Mouse (Mus musculus) layer of hippocampus, postnatal 10 days (tissue): ENCODE results near the gene Bik. TPM values are rescaled to one million over a fixed set of nuclear protein-coding genes. Genes with fewer than 3 reads are reported as not detected.
A peak's percentile ranks its signal among the peaks of the same experiment; 100 is the strongest.
"Not testable (repeated sequence)": the region's sequence is repeated elsewhere in the genome, so short reads cannot be mapped to it uniquely, and the experiment has no call there.

Experiments
- DNase-seq, 2 experiments: peaks; one replicate each; pipeline ENCODE4 v3.0.0; 2021; ENCODE audit warnings: low spot score in 2 of 2
- long read RNA-seq: library from polyadenylated mRNA; stranded (forward); transcript quantifications from one replicate; pipeline ENCODE4 v2.0.0, GENCODE M21; 2023
- total RNA-seq, 2 experiments: library from RNA; stranded (reverse); gene quantifications; 2 replicates each; pipeline ENCODE4 v1.2.3; 2021

Bik gene
- not detected for total RNA-seq
- long read RNA-seq, result 0 reads

GRCm38 (mm10) chr15:83526424-83527091 lies at the start of gene Bik:
TSS of gene Bik (plus strand) at chr15:83526862.
- no peak for DNase-seq

- DNase-seq, result no peak
Observed at GRCm38 (mm10) chr15:83478096-83478495, 48.6 kb upstream of the Bik start.

- no peak for DNase-seq
Observed at GRCm38 (mm10) chr15:83479818-83480217, 46.8 kb upstream of the Bik start.

GRCm38 (mm10) chr15:83481236-83481780 lies 45.4 kb upstream of the Bik start:
- DNase-seq, result no peak

GRCm38 (mm10) chr15:83482645-83483224 lies 43.9 kb upstream of the Bik start:
- no peak for DNase-seq

GRCm38 (mm10) chr15:83483482-83483881 lies 43.2 kb upstream of the Bik start:
- DNase-seq, result no peak

- no peak for DNase-seq
Observed at GRCm38 (mm10) chr15:83484311-83484710, 42.4 kb upstream of the Bik start.

GRCm38 (mm10) chr15:83487477-83488115 lies 39.1 kb upstream of the Bik start:
- no peak for DNase-seq

GRCm38 (mm10) chr15:83489471-83489870 lies 37.2 kb upstream of the Bik start:
- DNase-seq, result no peak

GRCm38 (mm10) chr15:83491891-83492290 lies 34.8 kb upstream of the Bik start:
- DNase-seq, result no peak

GRCm38 (mm10) chr15:83493856-83494571 lies 32.6 kb upstream of the Bik start:
- DNase-seq, result no peak

GRCm38 (mm10) chr15:83494572-83494920 lies 32.1 kb upstream of the Bik start:
- DNase-seq, result no peak

- DNase-seq, result no peak
Observed at GRCm38 (mm10) chr15:83495195-83495594, 31.5 kb upstream of the Bik start.

- no peak for DNase-seq
Observed at GRCm38 (mm10) chr15:83495787-83496367, 30.8 kb upstream of the Bik start.

- no peak for DNase-seq
Observed at GRCm38 (mm10) chr15:83497299-83497698, 29.4 kb upstream of the Bik start.

GRCm38 (mm10) chr15:83499211-83499755 lies 27.4 kb upstream of the Bik start:
- DNase-seq, result no peak

- DNase-seq, result no peak
Observed at GRCm38 (mm10) chr15:83500352-83500751, 26.3 kb upstream of the Bik start.

GRCm38 (mm10) chr15:83501483-83501882 lies 25.2 kb upstream of the Bik start:
- DNase-seq, result not testable (repeated sequence)

- DNase-seq, result no peak
Observed at GRCm38 (mm10) chr15:83509950-83510804, 16.5 kb upstream of the Bik start.

- DNase-seq, result peak; percentile 92 to 95
Observed at GRCm38 (mm10) chr15:83510805-83511405, 15.8 kb upstream of the Bik start, which contains the start of gene Ttll1. TSS of gene Ttll1 (minus strand) at chr15:83510893.
